Mouse (Mus musculus): ENCODE measurements around the gene Brca1.
"Not testable (repeated sequence)": the region's sequence is repeated elsewhere in the genome, so short reads cannot be mapped to it uniquely, and the experiment has no call there.

The Brca1 gene

DNA sequence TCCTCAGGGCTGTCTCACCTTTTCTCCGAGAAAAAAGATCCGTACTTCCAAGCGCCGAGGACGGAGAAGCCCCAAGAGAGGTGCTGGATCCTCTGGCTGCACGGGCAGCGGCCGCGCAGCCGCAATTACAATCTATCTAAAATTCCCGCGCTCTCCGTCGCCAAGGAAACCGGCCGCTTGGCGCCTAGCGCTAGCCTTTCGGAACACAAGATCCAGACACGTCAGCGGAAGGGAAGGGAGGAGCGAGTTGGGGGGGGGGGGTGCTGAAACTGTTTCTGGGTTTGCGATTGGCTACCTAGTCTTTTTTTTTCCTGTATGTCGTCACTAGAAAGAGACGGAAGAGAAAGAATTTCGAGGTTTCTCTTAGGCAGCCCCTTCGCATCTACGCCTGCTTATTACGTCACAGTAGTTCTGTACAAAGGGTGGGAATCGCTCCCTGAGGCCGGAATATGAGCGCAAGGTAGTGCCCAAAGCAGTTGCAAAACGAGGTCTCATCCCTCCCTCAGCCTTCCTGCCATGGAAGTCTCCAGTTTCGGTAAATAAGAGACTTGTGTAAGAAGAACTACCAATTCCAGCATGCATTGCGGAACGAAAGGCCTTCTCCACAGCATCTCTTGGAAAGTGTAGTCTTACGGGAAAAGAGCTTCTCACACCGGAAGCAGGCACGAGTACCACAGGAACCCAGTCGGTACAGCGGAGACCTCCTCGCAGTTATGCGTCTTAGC is at the start of gene Brca1, which contains the start of gene Nbr1:
Gene Brca1 (minus strand): TSS at position 205 of the 725 bp plus-strand sequence.
Gene Nbr1 (plus strand): TSS at position 399 of the 725 bp plus-strand sequence.
- DNase-seq, result peak; percentile 89

- DNase-seq, result no peak
These were observed 47.4 kb upstream of the Brca1 start, which contains the start of gene Gm11634 for GRCm38 (mm10) chr11:101599156-101599555. Gm11634 (minus strand) TSS chr11:101599256.

GRCm38 (mm10) chr11:101589989-101590624 is 38.4 kb upstream of the Brca1 start:
- DNase-seq, result no peak

DNA sequence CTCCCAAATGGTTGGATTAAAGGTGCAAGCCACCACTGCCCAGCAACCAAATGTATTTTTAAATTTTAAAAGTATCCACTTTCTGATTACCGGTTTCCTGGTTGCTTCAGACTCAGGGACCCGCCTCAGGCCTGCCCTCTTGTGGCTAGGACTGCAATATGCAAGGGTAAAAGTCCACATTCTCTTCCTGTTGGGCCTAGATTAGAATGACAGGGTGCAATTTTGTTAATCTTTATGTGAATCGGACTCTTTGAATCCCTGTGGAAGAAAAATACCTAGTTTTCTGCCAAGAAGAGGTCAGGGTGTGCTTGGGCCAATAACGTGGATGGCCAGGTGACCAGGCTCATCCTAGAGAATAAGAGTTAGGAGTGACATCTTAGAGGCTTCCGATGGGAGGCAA is 37.7 kb upstream of the Brca1 start:
- DNase-seq, result peak; percentile 26

GRCm38 (mm10) chr11:101588868-101589267 is 37.1 kb upstream of the Brca1 start:
- DNase-seq, result no peak

DNA sequence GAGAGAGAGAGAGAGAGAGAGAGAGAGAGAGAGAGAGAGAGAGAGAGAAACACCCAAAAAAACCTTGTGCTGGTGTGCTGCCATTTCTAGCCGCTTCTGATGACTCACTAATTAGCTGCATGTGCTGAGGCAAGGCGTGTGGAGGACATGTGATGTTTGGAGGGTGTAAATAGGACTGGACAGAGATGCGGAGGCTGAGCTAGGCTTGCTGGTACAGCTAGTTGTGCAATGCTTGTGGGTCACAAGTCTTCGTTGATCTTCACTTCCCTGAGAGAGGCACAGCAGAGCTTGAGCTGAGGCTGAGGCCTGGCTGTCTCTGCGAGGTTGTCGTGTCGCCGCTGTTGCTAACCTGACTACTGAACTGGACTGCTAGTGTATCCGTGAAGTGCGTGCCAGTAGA is 35.9 kb upstream of the Brca1 start:
- peak; percentile 68 for DNase-seq

GRCm38 (mm10) chr11:101585805-101586204 is 34.0 kb upstream of the Brca1 start:
- no peak for DNase-seq

DNA sequence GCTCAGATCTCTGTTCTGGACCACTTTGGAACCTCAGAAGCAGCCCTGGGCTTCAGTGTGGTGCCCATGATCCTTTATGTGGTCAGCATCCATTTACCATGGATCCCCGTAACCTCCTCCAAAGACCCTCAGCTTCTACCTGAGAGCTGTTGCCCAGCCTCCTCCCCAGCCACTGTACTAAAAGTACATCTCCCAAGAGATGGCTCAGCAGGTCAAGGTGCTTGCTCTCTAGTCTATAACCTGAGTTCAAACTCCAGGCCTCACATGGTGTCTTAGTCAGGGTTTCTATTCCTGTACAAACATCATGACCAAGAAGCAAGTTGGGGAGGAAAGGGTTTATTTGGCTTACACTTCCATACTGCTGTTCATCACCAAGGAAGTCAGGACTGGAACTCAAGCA is 33.3 kb upstream of the Brca1 start:
- not testable (repeated sequence) for DNase-seq

DNA sequence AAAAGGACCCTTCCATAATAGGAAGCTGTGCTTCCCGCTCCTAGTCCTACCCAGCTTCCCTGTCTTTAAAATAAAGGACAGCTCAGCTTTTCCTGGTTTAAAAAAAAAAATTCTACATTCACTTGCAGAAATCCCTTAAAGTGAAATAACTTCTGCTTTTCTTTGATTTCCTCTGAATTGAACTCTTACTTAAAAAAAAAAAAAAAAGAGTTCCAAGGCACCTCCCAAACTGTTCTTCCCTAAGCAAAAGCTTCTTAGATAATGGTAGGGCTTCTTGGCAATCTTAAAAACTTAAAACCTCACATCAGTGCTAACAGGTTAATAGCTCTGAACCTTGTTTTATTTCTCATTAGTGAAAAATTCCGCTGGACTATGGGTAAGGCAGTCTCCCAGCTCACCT is 31.4 kb upstream of the Brca1 start:
- no peak for DNase-seq

DNA sequence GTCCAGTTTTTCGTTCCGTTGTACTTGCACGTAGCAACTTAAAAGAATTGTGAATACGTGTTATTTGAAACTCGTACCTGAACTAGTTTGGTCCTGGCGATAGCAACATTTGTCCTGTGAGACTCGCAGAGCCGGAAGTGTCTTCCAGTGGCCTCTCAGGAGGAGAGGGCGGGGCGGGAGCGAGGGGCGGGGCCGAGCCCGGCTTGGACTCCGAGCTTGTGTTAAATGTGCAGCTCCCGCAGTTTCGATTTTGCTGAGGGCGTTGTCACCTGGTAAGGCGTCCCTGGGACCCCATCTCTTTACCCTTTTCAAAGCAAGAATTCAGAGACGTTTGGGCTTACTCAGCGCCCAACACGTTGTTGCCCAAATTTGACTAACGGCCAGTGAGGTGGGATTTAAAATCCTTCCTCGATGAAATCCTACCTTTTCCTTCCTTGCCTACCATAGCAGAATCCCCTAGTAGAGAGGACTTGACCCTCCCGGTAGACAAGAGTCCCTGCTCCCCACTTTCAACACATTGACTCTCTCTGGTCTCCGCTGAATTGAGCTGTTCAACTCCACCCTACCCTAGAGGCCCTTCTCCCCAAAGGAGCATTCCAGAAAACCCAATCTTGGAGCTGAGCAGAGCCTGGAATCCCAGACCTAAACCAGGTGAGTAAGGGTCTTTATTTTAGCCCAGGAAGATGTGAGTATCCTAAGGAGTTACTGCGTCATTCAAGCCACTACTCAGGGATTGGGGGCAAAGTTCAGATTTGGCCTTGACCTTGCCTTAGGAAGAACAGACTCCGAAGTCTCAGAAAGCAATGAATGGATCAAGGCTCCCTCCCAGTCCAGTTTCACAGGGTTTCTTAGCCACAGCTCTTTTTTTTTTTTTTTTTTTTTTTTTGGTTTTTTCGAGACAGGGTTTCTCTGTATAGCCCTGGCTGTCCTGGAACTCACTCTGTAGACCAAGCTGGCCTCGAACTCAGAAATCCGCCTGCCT is 30.6 kb upstream of the Brca1 start, which contains the start of gene Tmem106a:
Gene Tmem106a (plus strand): TSS at position 189 of the 982 bp plus-strand sequence.
- DNase-seq, result no peak

- DNase-seq, result no peak
These were observed 29.5 kb upstream of the Brca1 start for GRCm38 (mm10) chr11:101581081-101581764.

- no peak for DNase-seq
These were observed 24.4 kb upstream of the Brca1 start for GRCm38 (mm10) chr11:101576116-101576515.

DNA sequence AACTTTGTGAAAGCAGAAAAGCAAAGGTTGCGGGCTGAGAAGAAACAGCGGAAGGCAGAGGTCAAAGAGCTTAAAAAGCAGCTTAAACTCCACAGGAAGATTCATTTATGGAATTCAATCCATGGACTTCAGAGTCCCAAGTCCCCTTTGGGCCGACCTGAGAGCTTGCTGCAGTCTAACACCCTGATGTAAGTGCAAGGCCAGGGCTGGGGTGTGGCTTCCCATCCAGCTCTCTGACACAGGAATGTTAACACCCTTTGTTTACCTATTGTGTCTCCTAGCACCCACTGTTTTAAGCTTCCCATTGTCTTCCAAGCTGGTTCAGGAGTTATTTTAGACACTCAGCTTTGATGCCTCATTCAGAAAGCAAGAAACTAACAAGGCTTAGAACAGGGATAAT is 16.7 kb upstream of the Brca1 start:
- no peak for DNase-seq

- DNase-seq, result peak; percentile 37
These were observed 10.6 kb upstream of the Brca1 start for GRCm38 (mm10) chr11:101562391-101562790.

DNA sequence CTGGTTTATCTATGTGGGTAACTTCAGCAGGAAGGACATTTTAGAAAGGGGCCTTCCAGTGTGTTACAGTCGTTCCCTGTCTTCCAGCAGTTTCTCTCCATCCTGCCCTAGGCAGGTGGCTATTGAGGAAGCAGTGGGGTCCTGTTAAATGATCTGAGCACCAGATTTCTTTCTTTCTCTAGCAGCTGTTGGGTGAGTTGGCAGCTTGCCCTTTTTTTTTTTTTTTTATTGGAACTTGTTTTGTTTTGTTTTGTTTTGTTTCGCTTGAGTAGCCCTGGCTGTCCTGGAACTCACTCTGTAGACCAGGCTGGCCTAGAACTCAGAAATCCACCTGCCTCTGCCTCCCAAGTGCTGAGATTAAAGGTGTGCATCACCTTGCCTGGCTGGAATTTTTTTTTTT is 5.2 kb upstream of the Brca1 start:
- DNase-seq, result no peak

- no peak for DNase-seq
These were observed 4.8 kb upstream of the Brca1 start for GRCm38 (mm10) chr11:101556541-101556940.

DNA sequence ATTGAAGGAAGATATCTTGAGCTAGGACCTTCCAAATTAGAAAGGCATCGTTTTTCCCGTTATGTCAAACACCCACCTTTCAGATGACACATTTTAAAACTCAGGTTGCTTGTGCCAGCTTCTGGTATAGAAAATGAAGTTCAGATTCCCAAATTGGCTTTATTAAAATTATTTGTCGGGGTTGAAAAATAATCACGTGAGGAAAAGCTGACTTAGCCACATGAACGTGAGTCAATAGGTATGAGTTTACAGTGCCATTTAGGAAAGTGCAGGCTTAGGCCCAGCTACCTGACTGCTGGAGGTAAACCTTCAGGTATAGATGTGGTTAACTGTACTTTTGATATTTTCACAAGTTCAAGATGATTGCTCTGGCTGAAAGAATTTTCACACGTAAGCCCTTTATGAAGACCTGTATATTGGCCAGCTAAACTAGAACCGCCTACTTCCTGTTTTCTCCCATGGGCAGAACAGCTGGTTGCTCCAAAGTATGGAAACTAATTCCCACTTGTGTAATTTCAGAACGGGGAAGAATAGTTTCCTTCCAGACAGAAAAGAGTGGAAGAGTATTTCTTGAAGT is 1.7 kb upstream of the Brca1 start:
- no peak for DNase-seq

GRCm38 (mm10) chr11:101552476-101553300 is 933 bp upstream of the Brca1 start:
- peak; percentile 100 for DNase-seq

DNA sequence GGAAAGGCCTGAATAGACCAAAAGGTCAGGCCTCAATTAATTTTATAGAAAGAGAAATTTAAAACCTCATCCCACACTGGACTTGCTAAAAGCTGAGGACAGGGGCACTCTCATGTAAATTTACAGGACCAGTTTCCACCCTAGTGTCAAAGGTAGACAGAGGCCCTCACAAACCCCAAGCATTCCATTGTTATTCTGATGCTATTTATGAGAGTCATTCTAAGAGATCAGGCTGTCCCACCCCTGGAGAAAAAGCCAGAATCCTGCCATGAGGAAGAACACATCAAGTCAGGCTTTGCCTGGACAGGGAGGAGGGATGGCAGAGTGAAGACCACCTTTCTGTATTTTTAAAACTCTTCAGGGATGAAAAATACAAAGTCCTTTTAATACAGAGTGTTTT is 3.2 kb downstream of the Brca1 start:
- DNase-seq, result no peak

GRCm38 (mm10) chr11:101544132-101544531 is 7.6 kb downstream of the Brca1 start:
- DNase-seq, result no peak

DNA sequence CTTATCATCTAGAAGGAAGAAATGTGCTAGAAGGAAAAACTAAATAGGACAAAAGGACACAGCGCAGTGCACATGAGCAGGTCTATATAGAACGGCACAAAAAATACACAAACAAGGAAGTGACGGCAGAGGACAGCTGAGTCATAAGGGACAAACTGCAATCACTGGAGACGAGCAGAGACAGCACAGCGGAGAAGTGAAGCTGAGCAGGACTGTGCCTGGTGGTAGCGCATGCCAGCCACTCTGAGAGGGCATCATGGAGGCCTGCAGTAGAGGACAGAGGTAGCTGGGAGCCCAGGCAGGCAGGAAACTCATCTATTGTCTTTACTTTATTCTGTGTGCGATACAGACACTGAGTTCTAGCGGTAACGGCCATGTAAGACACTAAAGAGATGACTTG is 8.2 kb downstream of the Brca1 start:
- DNase-seq, result no peak

All from right cerebral cortex, adult 18-20 months (tissue).